Mouse (Mus musculus): Measurements from ENCODE around the gene Dnah17.

- TF ChIP-seq CTCF (IDR thresholded peaks at IDR 0.05; ENCODE audit: extremely low read depth, insufficient read length, insufficient replicate concordance, low read depth, low read length) (no peak), POLR2A (IDR thresholded peaks at IDR 0.05; ENCODE audit: low read depth, low read length) (no peak)
Measured at GRCm38 (mm10) chr11:118136172-118136632, 5.8 kb upstream of the Dnah17 start.

All from small intestine, adult 2 months (tissue).